Mouse (Mus musculus): ENCODE results near the gene Birc5. TPM values are rescaled to one million over a fixed set of nuclear protein-coding genes. Genes with fewer than 3 reads are reported as not detected.

Birc5 gene
- polyA plus RNA-seq, 1 experiment, result 46.1 TPM

DNA sequence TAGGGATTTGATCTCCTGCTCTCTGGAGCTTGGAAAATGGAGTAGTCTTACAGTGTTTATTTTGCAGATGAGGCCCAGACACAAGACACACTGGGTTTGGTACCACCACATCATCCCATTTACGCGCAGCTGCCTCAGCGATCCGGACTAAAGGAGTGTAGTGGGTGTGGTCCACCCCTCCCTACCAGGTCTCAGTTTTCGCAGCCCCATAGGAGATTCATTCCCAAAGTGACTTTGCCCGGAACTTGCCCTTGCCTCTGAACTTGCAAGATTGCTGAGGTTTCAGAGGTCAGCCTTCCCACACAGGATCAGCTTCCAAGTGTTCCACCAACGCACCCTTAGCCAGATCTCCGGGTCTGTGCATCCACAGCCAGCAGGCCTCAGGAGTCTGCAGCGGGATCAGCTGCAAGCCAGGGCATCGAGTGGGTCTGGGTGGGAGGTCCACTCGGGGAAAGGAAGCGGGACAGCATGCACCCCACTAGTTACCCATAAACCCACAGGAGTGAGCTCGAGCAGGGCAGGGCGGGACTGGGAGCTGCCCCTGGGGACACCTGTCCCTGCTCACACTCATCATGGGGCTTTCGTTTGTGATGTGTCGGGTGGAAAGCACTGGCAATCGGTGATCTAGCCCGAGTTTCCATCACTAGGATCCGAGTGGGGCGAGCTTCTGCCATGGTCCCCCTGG lies 39.3 kb downstream of the Birc5 start:
- no peak for TF ChIP-seq POLR2A (IDR thresholded peaks at IDR 0.05; ENCODE audit: control insufficient read depth, low read depth, low read length)
- H3K4me1 ChIP-seq (ENCODE audit: control insufficient read depth, insufficient read depth, low read length), result peaks cover 28% of the 10 kb centered on the region
- no peaks in the 10 kb centered on the region; the same call in 1 of the 2 replicates for H3K27me3 ChIP-seq (ENCODE audit: control insufficient read depth, insufficient read depth, low read length)
- no peak overlapping the region for H3K4me3 ChIP-seq (ENCODE audit: control insufficient read depth, low read depth, low read length)
- no peak overlapping the region for H3K27ac ChIP-seq (ENCODE audit: control insufficient read depth, insufficient read depth, low read depth, low read length)
- no peaks in the 10 kb centered on the region for H3K36me3 ChIP-seq (ENCODE audit: control insufficient read depth, insufficient read depth, low read length)

DNA sequence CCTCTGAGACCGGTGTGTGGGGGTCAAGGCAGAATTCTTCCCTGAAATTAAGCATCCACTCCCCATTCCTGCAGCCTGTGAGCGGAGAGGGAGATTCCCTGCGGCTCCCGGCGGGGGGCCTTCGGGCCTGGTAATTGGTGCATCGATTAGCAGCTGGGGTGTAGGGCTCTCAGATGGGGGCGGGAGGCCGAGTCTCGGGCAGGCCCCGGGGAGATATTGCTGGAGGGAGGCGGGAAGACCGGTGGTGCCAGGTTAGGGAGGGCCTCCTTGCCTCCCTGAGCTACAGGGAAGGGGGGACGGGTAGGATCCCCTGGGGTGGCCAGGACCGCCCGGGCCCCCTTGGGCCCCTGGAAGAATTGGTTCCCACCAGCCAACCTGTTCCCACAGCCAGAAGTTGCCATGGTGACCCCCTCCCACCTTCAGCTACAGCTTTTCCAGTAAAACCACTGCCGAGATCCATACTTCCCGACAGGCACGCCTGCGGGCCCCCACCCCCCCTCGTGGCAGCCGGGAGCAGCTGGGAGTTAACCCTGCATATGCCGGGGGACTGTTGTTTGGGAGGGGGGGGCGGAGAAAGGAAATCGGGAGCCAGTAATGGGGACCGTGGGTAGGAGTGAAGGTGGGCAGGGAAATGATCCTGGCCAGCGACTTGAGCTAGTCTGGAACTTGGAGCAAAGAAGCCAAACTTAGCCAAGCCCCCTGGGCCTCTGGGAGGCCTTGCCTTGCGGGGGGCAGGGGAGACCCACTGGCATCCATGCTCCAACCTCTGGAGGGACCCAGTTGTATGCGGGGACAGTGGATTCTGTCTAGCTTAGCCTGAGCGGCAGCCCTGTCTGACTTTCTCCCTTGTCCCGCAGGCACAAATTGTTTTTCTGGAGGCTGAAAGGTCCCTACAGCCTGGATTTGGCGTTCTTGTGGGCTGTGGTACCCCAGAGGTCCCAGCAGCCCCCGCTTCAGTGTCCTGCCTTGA lies 40.1 kb downstream of the Birc5 start:
- TF ChIP-seq CTCF (IDR thresholded peaks at IDR 0.05; ENCODE audit: control insufficient read depth, insufficient read depth, insufficient replicate concordance, low read depth, low read length) (no peak), POLR2A (IDR thresholded peaks at IDR 0.05; ENCODE audit: control insufficient read depth, low read depth, low read length) (no peak)
- Histone ChIP-seq H3K27me3 (ENCODE audit: control insufficient read depth, insufficient read depth, low read length) (no peaks in the 10 kb centered on the region; the same call in 1 of the 2 replicates), H3K36me3 (ENCODE audit: control insufficient read depth, insufficient read depth, low read length) (no peaks in the 10 kb centered on the region), H3K4me1 (ENCODE audit: control insufficient read depth, insufficient read depth, low read length) (peaks cover 28% of the 10 kb centered on the region), H3K4me3 (ENCODE audit: control insufficient read depth, low read depth, low read length) (no peak overlapping the region; the same call in 1 of the 2 replicates), H3K27ac (ENCODE audit: control insufficient read depth, insufficient read depth, low read depth, low read length) (no peak overlapping the region)

DNA sequence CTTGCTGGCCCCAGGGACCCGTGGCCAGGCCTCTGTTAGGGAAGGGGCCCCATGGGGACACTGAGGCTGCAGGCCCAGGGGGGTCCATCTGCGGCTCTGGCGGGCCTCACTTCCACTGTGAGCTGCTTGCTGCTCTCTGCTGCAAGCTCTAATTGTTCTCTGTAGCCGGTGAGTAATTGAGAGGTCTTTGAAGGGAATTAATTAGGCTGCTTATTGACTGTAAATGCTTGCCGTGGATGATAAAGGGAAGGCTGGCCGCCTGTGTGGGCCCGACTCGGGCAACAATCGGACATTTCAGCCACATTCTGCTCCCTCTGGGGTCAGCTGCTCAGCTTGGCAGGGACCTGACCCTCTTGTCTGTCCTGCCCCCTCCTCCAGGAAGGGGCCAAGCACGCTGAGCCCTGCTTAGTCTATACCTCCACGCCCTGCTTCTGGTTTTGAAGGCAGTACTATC lies 40.9 kb downstream of the Birc5 start:
- Histone ChIP-seq H3K36me3 (ENCODE audit: control insufficient read depth, insufficient read depth, low read length) (no peaks in the 10 kb centered on the region), H3K27ac (ENCODE audit: control insufficient read depth, insufficient read depth, low read depth, low read length) (no peak overlapping the region), H3K4me1 (ENCODE audit: control insufficient read depth, insufficient read depth, low read length) (peaks cover 28% of the 10 kb centered on the region), H3K4me3 (ENCODE audit: control insufficient read depth, low read depth, low read length) (no peak overlapping the region), H3K27me3 (ENCODE audit: control insufficient read depth, insufficient read depth, low read length) (no peaks in the 10 kb centered on the region; the same call in 1 of the 2 replicates)
- TF ChIP-seq CTCF (IDR thresholded peaks at IDR 0.05; ENCODE audit: control insufficient read depth, insufficient read depth, insufficient replicate concordance, low read depth, low read length) (no peak), POLR2A (IDR thresholded peaks at IDR 0.05; ENCODE audit: control insufficient read depth, low read depth, low read length) (no peak)

DNA sequence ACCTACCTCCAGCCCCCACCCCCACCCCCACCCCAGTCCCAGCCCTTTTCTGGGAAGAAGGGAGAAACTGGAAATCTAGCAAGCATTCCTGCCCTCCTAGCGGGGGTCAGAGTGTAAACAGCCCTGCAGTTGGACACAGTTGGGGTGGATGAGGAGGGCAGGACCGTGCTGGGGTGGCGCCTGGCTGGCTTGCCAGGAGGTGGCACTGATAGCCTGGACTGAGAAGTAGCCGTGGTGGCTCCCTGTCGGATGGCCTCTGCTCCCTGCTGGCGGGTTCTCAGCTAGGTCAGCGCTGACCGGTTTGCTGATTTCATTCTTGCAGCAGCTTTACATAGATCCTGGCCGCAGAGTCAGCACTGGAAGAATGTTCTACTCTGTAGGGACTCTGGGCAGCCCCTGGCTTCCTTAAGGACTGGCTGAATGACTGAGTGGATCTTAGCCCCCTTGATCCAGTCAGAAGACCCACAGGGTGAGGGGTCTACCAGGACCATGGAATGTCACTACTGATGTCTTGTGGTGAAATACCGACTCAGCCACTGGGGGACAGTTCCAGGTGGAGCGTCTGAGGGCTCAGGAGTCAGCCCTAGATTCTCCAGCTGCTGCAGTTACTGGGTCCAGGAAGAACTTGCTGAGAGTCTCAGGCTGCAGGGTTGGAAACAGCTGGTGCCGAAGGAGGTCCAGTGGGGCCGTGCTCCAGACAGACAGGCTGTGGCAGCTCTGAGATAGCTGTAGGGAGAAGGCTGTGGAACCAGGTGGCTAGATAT lies 41.6 kb downstream of the Birc5 start:
- Histone ChIP-seq H3K4me3 (ENCODE audit: control insufficient read depth, low read depth, low read length) (no peak overlapping the region), H3K36me3 (ENCODE audit: control insufficient read depth, insufficient read depth, low read length) (no peaks in the 10 kb centered on the region), H3K4me1 (ENCODE audit: control insufficient read depth, insufficient read depth, low read length) (peaks cover 28% of the 10 kb centered on the region), H3K27ac (ENCODE audit: control insufficient read depth, insufficient read depth, low read depth, low read length) (no peak overlapping the region), H3K27me3 (ENCODE audit: control insufficient read depth, insufficient read depth, low read length) (no peaks in the 10 kb centered on the region; the same call in 1 of the 2 replicates)
- no peak for TF ChIP-seq POLR2A (IDR thresholded peaks at IDR 0.05; ENCODE audit: control insufficient read depth, low read depth, low read length)
- peak; percentile 20; the same call in 1 of the 2 replicates for TF ChIP-seq CTCF (IDR thresholded peaks at IDR 0.05; ENCODE audit: control insufficient read depth, insufficient read depth, insufficient replicate concordance, low read depth, low read length)

DNA sequence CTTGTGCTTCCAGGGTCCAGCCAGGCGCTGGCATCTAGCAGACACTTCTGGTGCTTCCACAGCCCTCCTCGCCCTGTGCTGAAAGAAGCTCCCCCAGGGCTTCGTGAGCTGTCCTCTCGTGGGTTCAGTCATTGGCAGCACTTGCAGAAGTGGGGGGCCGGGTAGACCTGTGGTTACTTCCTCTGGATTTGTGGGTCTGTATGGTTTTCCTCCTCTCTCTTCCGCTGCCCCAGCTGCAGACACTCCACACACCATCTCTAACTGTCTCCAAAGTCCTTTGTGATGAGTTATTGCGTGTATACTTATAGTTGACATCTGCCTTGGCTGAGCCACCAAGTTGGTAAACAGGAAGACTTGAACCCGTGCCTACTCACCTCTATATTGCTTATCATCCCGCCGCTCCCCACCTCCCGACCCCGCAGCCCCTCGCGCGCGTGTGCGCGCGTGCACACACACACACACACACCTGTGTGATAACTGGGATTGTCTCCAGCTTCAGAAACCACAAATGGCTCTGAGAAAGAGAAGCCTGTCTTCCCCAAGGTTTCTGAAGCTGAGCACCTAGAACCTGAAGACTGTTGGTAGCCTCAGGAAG lies 42.6 kb downstream of the Birc5 start:
- Histone ChIP-seq H3K36me3 (ENCODE audit: control insufficient read depth, insufficient read depth, low read length) (no peaks in the 10 kb centered on the region), H3K27ac (ENCODE audit: control insufficient read depth, insufficient read depth, low read depth, low read length) (no peak overlapping the region), H3K4me1 (ENCODE audit: control insufficient read depth, insufficient read depth, low read length) (peaks cover 28% of the 10 kb centered on the region), H3K4me3 (ENCODE audit: control insufficient read depth, low read depth, low read length) (no peak overlapping the region), H3K27me3 (ENCODE audit: control insufficient read depth, insufficient read depth, low read length) (no peaks in the 10 kb centered on the region; the same call in 1 of the 2 replicates)
- TF ChIP-seq POLR2A (IDR thresholded peaks at IDR 0.05; ENCODE audit: control insufficient read depth, low read depth, low read length) (no peak), CTCF (IDR thresholded peaks at IDR 0.05; ENCODE audit: control insufficient read depth, insufficient read depth, insufficient replicate concordance, low read depth, low read length) (no peak)

DNA sequence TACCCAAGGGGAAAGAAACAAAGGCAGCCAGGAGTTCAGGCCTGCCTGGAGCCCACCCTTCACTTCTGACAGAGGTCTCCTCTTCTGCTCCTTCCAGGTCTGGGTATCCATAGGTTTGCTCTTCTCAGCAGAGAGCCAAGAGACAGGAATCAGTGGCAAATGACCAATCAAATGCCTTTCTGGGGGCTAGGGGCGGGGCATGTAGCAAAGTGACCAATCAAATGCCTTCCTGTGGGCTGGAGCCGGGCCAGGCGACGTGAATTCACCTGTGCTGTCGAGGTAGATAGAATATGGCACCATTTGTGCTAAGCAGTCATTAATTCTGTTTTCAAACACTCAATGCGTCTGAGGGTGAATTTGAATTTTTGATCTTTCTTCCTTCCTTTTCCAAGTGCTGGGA lies 43.1 kb downstream of the Birc5 start:
- no peak overlapping the region for H3K4me3 ChIP-seq (ENCODE audit: control insufficient read depth, low read depth, low read length)
- no peaks in the 10 kb centered on the region for H3K36me3 ChIP-seq (ENCODE audit: control insufficient read depth, insufficient read depth, low read length)
- no peak overlapping the region for H3K27ac ChIP-seq (ENCODE audit: control insufficient read depth, insufficient read depth, low read depth, low read length)
- H3K27me3 ChIP-seq (ENCODE audit: control insufficient read depth, insufficient read depth, low read length), result no peaks in the 10 kb centered on the region; the same call in 1 of the 2 replicates
- H3K4me1 ChIP-seq (ENCODE audit: control insufficient read depth, insufficient read depth, low read length), result peaks cover 28% of the 10 kb centered on the region
- no peak for TF ChIP-seq CTCF (IDR thresholded peaks at IDR 0.05; ENCODE audit: control insufficient read depth, insufficient read depth, insufficient replicate concordance, low read depth, low read length)
- TF ChIP-seq POLR2A (IDR thresholded peaks at IDR 0.05; ENCODE audit: control insufficient read depth, low read depth, low read length), result no peak

Data from testis, adult 2 months (tissue).